Mouse (Mus musculus) liver, adult 2 months (tissue): Measurements from ENCODE around the gene Lrfn1. TPM values are rescaled to one million over a fixed set of nuclear protein-coding genes. Genes with fewer than 3 reads are reported as not detected.

Source experiments
- DNase-seq: peaks from one replicate; pipeline ENCODE4 v3.0.0-alpha.2; 2011; ENCODE audit warnings: low read depth, low spot score; ENCODE audit errors: extremely low read depth
- H3K27ac ChIP-seq: fragments of 200-500 bp; replicated peaks from 2 replicates; pipeline ENCODE4 v1.5.1; 2012; ENCODE audit warnings: low read depth, mild to moderate bottlenecking, control low read depth, inconsistent platforms, low read length; ENCODE audit not compliant: insufficient read depth
- H3K27me3 ChIP-seq: fragments of 200-500 bp; 2 replicates; pipeline ENCODE4 v1.6.1; 2012; ENCODE audit warnings: mild to moderate bottlenecking, moderate library complexity, low read length, inconsistent platforms; ENCODE audit not compliant: control insufficient read depth, insufficient read depth
- H3K36me3 ChIP-seq: fragments of 200-500 bp; 2 replicates; pipeline ENCODE4 v1.6.1; 2012; ENCODE audit warnings: low read length, inconsistent platforms; ENCODE audit not compliant: control insufficient read depth, insufficient read depth
- H3K4me1 ChIP-seq: fragments of 200-500 bp; 2 replicates; pipeline ENCODE4 v1.6.1; 2011; ENCODE audit warnings: low read length; ENCODE audit not compliant: control insufficient read depth, insufficient read depth
- H3K4me3 ChIP-seq: fragments of 200-500 bp; 2 replicates; pipeline ENCODE4 v1.5.1; 2011; ENCODE audit warnings: low read depth, mild to moderate bottlenecking, control low read depth, low read length, moderate library complexity; ENCODE audit not compliant: insufficient read depth
- H3K79me2 ChIP-seq: fragments of 200-500 bp; 2 replicates; pipeline ENCODE4 v1.6.1; 2012; ENCODE audit warnings: inconsistent platforms, mild to moderate bottlenecking, low read length, moderate library complexity; ENCODE audit not compliant: control insufficient read depth, insufficient read depth
- H3K9ac ChIP-seq: fragments of 200-500 bp; 2 replicates; pipeline ENCODE4 v1.6.1; 2012; ENCODE audit warnings: low read depth, mild to moderate bottlenecking, control low read depth, inconsistent platforms, low read length
- CTCF ChIP-seq: fragments of 200-500 bp; IDR thresholded peaks from 2 replicates; pipeline ENCODE4 v1.5.1; 2011; ENCODE audit warnings: low read depth, low read length, control low read depth
- POLR2A ChIP-seq: fragments of 200-500 bp; IDR thresholded peaks from 2 replicates; pipeline ENCODE4 v1.6.1; 2011; ENCODE audit warnings: low read length, control low read depth; ENCODE audit not compliant: insufficient read depth; ENCODE audit errors: extremely low read depth
- WGBS: fragments of 180-500 bp; shearing (Covaris S2); methylation state at CpG from one replicate; pipeline ENCODE4 v1.1.7; 2018; 5-methylcytosine and 5-hydroxymethylcytosine counted together
- polyA plus RNA-seq: library from polyadenylated mRNA; depleted of rRNA; stranded (reverse); fragments of >200 nt; gene quantifications from 2 replicates; pipeline ENCODE4 v1.2.3, GENCODE M21; 2012
- total RNA-seq: library from RNA; depleted of rRNA; stranded (reverse); fragments of >200 nt; gene quantifications from 2 replicates; pipeline ENCODE4 v1.2.3, GENCODE M21; 2014

Gene Lrfn1
- total and polyA plus RNA-seq, 2 experiments = 0.18 to 0.70 TPM

DNA sequence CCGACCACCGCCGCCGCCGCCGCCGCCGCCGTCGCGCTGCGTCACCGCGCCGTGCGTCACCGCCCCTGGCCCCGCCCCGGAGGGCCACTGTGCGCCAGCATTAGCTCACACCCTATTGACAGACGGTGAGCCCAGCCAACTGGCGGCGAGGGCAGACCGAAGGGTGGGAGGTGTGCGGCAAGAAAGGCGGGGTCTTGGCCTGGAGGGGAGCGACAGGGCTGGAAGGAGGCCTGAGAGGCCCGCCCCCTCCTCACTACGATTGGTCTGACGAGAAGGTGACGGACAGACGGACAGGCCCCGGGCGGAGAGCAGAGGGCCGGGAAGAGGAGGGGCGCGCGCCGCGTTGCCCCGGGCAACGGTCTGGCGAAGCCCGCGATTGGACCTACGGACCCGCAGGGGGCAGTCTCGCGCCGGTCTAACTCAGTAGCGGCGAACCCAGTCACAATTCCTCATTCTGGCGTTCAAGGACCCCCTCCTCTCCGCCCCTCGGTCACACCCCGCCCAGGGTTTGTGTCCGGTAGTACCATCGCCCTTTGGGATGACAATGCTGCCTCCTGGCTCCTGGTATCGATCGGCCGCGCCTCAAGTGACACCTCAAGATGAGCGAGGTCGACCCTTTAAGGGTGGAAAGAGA is 15.4 kb upstream of the Lrfn1 start:
- H3K27ac ChIP-seq = peak overlapping the region; percentile 53
- H3K27me3 ChIP-seq = no peaks in the 10 kb centered on the region
- TF ChIP-seq POLR2A = 0 out of 2 replicates have a peak, but pooled peaks have one; percentile 48
- peak; percentile 76 for TF ChIP-seq CTCF
- H3K4me1 ChIP-seq = peaks cover 4% of the 10 kb centered on the region; the same call in 1 of the 2 replicates
- WGBS = under 1% methylated on average over 64 of the region's 64 CpGs
- DNase-seq = peak; percentile 96
- peak overlapping the region; percentile 88 for H3K9ac ChIP-seq
- peak overlapping the region; percentile 68 for H3K4me3 ChIP-seq
- no peaks in the 10 kb centered on the region; the same call in 1 of the 2 replicates for H3K36me3 ChIP-seq
- peaks cover 8% of the 10 kb centered on the region for H3K79me2 ChIP-seq

DNA sequence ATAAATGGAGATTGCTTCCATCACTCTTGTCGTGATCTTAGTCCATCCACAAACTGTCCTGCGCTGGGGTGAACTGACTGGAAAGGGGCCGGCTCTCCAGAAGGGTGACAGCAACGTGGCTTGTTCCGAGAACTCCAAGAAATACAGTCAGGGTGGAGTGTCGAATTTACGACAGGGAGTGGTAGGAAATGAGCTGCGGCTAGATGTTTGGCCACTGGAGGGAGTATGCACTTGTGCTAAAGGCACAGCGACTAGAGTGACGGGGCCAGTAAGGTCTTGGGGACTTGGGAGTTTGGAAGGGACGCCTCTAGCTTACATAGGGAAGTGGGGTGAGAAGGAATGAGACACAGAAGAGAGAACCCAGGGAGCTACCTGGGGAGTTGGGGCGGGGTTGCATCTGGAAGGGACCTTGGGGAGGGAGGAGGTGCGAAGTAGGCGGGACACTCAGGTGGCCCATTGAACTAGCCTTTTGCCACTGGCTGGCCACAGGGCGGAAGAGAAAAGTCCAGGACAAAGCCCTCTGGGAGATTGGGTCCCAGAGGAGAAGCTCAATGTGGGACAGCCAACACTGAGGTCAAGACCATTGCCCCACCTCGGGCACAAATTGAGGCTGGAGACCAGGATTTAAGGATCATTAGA is 14.7 kb upstream of the Lrfn1 start, which contains the start of gene Gmfg:
Gene Gmfg (plus strand): TSS at position 516 of the 639 bp plus-strand sequence.
- H3K27me3 ChIP-seq = no peaks in the 10 kb centered on the region
- H3K79me2 ChIP-seq = peaks cover 8% of the 10 kb centered on the region
- H3K27ac ChIP-seq = peak within 1 kb of the TSS; percentile 53
- H3K4me1 ChIP-seq = peaks cover 4% of the 10 kb centered on the region; the same call in 1 of the 2 replicates
- 5% methylated on average over 16 of the region's 16 CpGs for WGBS
- H3K9ac ChIP-seq = peak within 1 kb of the TSS; percentile 66
- peak; percentile 81 for DNase-seq
- peak within 1 kb of the TSS; percentile 68 for H3K4me3 ChIP-seq
- H3K36me3 ChIP-seq = no peaks in the 10 kb centered on the region; the same call in 1 of the 2 replicates
- TF ChIP-seq CTCF (peak; percentile 74), POLR2A (no peak)

DNA sequence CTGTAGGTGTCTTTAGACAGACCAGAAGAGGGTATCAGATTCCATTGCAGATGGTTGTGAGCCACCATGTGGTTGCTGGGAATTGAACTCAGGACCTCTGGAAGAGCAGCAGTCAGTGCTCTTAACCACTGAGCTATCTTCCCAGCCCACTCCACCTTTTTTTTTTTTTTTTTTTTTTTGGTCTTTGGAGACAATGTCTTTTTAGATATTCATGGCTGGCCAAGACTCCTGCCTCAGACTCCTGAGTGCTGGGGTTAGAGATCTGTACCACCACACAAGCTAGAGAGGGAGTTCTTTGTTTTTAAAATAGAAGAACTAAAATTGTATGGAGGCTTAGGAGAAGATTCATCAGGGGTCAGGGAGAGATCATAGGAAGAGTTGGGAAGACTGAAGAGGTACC is 13.8 kb upstream of the Lrfn1 start:
- no peaks in the 10 kb centered on the region for H3K36me3 ChIP-seq
- H3K79me2 ChIP-seq = peaks cover 8% of the 10 kb centered on the region
- no peaks in the 10 kb centered on the region for H3K27me3 ChIP-seq
- no peak for DNase-seq
- H3K4me1 ChIP-seq = peaks cover 4% of the 10 kb centered on the region; the same call in 1 of the 2 replicates
- no peak overlapping the region for H3K27ac ChIP-seq
- H3K9ac ChIP-seq = no peak overlapping the region
- TF ChIP-seq POLR2A (no peak), CTCF (no peak)
- no peak overlapping the region for H3K4me3 ChIP-seq

DNA sequence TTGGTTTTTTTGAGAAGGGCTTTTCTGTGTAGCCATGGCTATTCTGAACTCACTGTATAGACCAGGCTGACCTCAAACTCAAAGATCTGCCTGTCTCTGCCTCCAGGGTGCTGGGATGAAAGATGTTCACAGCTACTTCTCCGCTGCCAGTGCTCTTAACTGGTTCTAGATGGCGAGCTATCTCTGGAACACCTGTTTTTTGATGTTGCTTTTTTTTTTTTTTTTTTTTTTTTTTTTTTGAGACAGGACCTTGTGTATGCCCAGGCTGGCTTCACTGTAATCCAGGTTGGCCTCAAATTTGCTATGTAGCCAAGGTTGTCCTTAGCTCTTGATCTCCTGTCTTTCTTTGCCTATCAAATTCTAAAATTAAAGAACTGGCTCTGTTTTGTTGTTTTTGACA is 13.0 kb upstream of the Lrfn1 start:
- DNase-seq = no peak
- H3K9ac ChIP-seq = no peak overlapping the region
- no peaks in the 10 kb centered on the region for H3K36me3 ChIP-seq
- 98% methylated on average over 2 of the region's 2 CpGs for WGBS
- H3K79me2 ChIP-seq = peaks cover 8% of the 10 kb centered on the region
- no peaks in the 10 kb centered on the region for H3K27me3 ChIP-seq
- TF ChIP-seq POLR2A = no peak
- TF ChIP-seq CTCF = no peak
- H3K4me3 ChIP-seq = no peak overlapping the region
- H3K4me1 ChIP-seq = peaks cover 4% of the 10 kb centered on the region; the same call in 1 of the 2 replicates
- H3K27ac ChIP-seq = no peak overlapping the region

DNA sequence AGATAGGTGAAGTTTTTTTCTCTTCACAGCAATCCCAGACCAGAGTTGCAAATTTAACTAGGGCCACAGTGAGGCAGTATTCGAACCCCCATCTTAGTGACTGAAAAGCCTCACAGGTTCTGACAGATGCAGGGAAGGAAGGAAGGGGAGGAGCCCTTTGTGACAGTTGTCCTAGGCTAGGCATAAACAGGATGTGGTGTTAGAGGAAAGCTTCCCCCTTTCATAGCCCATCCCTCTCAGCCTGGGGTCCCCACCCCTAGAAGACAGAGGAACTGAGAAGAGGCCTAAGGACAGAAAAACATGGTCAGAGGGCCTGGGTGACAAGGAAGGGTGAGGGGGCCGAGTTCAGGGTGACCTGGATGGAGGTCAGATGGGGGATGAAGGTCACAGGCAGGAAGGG is 11.0 kb upstream of the Lrfn1 start:
- WGBS = 60% methylated on average over 2 of the region's 2 CpGs
- peaks cover 4% of the 10 kb centered on the region for H3K79me2 ChIP-seq
- H3K36me3 ChIP-seq = no peaks in the 10 kb centered on the region
- peak overlapping the region; percentile 35 for H3K9ac ChIP-seq
- H3K27me3 ChIP-seq = no peaks in the 10 kb centered on the region
- peak overlapping the region; percentile 40 for H3K27ac ChIP-seq
- H3K4me3 ChIP-seq = peak overlapping the region; percentile 13; the same call in 1 of the 2 replicates
- TF ChIP-seq CTCF = no peak
- TF ChIP-seq POLR2A = no peak
- peak; percentile 53 for DNase-seq
- no peaks in the 10 kb centered on the region for H3K4me1 ChIP-seq
